Mouse (Mus musculus): ENCODE measurements at regions not wholly inside any gene's neighbourhood (a gene's known extent, or its start where the extent isn't known, plus 50 kb on each side); places are given as distances from the start of the nearest gene placed in this dataset.
A peak's percentile ranks its signal among the peaks of the same experiment; 100 is the strongest.

- H3K9ac ChIP-seq (replicated peaks; ENCODE audit: low read depth), result no peak overlapping the region
- H3K27ac ChIP-seq (ENCODE audit: low read length), result no peak overlapping the region
- no peaks in the 10 kb centered on the region for H3K9me3 ChIP-seq (ENCODE audit: low read length)
- H3K4me3 ChIP-seq (ENCODE audit: low read depth, low read length), result no peak overlapping the region
- DNase-seq (ENCODE audit: low spot score) (no peak), ATAC-seq (no peak)
- no peaks in the 10 kb centered on the region for H3K4me1 ChIP-seq (ENCODE audit: insufficient read depth, low read depth, low read length)
- H3K36me3 ChIP-seq (ENCODE audit: insufficient read depth, low read length), result no peaks in the 10 kb centered on the region
- 24% methylated on average over 2 of the region's 2 CpGs for WGBS
- TF ChIP-seq EP300 (IDR thresholded peaks at IDR 0.05), result no peak
- no peak for TF ChIP-seq CTCF (IDR thresholded peaks at IDR 0.05)
- H3K4me2 ChIP-seq (replicated peaks; ENCODE audit: low read depth, low read length), result no peak overlapping the region
- no peaks in the 10 kb centered on the region for H3K27me3 ChIP-seq (replicated peaks; ENCODE audit: insufficient read depth, low read length)
These were observed 481.9 kb upstream of the Mctp2 start for GRCm38 (mm10) chr7:72788261-72788660.

DNA sequence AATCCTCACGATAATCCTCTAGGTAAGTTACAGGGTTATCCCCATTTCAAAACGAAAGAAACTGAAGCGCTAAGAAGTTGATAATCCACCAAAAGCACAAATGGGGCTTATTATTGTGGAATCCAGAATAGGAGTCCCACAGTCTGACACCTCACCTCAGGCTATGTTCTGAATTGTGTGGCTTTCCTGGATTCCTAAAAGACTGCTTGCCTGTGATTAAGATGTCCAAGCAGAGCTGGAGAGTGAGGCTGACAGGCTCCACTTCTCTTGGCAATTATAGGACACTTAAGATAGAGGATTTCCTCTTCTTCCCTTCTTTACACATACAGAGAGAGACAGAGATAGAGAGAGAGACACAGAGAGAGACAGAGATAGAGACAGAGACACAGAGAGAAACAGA is 515.7 kb upstream of the Mctp2 start:
- Histone ChIP-seq H3K9ac (replicated peaks; ENCODE audit: low read depth) (no peak overlapping the region), H3K27ac (ENCODE audit: low read length) (no peak overlapping the region), H3K4me2 (replicated peaks; ENCODE audit: low read depth, low read length) (no peak overlapping the region), H3K9me3 (ENCODE audit: low read length) (no peaks in the 10 kb centered on the region), H3K4me1 (ENCODE audit: insufficient read depth, low read depth, low read length) (no peaks in the 10 kb centered on the region), H3K4me3 (ENCODE audit: low read depth, low read length) (no peak overlapping the region), H3K36me3 (ENCODE audit: insufficient read depth, low read length) (no peaks in the 10 kb centered on the region), H3K27me3 (replicated peaks; ENCODE audit: insufficient read depth, low read length) (no peaks in the 10 kb centered on the region)
- no peak for DNase-seq (ENCODE audit: low spot score)
- 81% methylated on average over 3 of the region's 3 CpGs for WGBS
- no peak for TF ChIP-seq EP300 (IDR thresholded peaks at IDR 0.05)
- TF ChIP-seq CTCF (IDR thresholded peaks at IDR 0.05), result no peak
- no peak for ATAC-seq

GRCm38 (mm10) chr7:72826597-72826996 is 520.2 kb upstream of the Mctp2 start:
- H3K4me2 ChIP-seq (replicated peaks; ENCODE audit: low read depth, low read length), result no peak overlapping the region
- DNase-seq (ENCODE audit: low spot score) (no peak), ATAC-seq (no peak)
- no peak overlapping the region for H3K4me3 ChIP-seq (ENCODE audit: low read depth, low read length)
- no peaks in the 10 kb centered on the region for H3K36me3 ChIP-seq (ENCODE audit: insufficient read depth, low read length)
- TF ChIP-seq CTCF (IDR thresholded peaks at IDR 0.05) (no peak), EP300 (IDR thresholded peaks at IDR 0.05) (no peak)
- H3K9ac ChIP-seq (replicated peaks; ENCODE audit: low read depth), result no peak overlapping the region
- no peaks in the 10 kb centered on the region for H3K27me3 ChIP-seq (replicated peaks; ENCODE audit: insufficient read depth, low read length)
- H3K27ac ChIP-seq (ENCODE audit: low read length), result no peak overlapping the region
- no peaks in the 10 kb centered on the region for H3K9me3 ChIP-seq (ENCODE audit: low read length)
- no peaks in the 10 kb centered on the region for H3K4me1 ChIP-seq (ENCODE audit: insufficient read depth, low read depth, low read length)
- WGBS, result 82% methylated on average over 3 of the region's 3 CpGs

- WGBS, result 76% methylated on average over 1 of the region's 1 CpGs
- no peak for DNase-seq (ENCODE audit: low spot score)
These were observed 529.0 kb upstream of the Mctp2 start for GRCm38 (mm10) chr7:72835423-72835822.

DNA sequence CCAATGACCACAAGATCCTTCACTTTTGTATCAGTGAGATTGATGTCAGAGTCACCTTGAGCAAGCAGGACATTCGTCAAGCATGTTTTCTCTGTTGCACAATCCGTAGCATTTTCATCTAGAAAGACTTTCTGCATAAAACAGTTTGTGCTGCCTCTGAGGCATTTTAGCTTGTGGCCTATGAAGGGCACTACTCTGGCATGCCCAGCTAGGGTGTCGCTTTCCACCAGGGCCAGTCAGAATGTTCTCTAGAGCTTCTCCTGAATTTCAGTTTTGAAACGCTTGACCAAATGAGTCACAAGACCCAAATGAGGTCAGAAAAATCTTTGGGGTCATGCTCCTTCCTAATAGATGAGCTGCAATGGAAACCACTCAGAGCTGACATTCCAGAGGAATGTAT is 529.6 kb upstream of the Mctp2 start:
- Histone ChIP-seq H3K36me3 (ENCODE audit: insufficient read depth, low read length) (no peaks in the 10 kb centered on the region), H3K4me1 (ENCODE audit: insufficient read depth, low read depth, low read length) (no peaks in the 10 kb centered on the region), H3K27me3 (replicated peaks; ENCODE audit: insufficient read depth, low read length) (no peaks in the 10 kb centered on the region), H3K9ac (replicated peaks; ENCODE audit: low read depth) (no peak overlapping the region), H3K27ac (ENCODE audit: low read length) (no peak overlapping the region), H3K4me3 (ENCODE audit: low read depth, low read length) (no peak overlapping the region), H3K4me2 (replicated peaks; ENCODE audit: low read depth, low read length) (no peak overlapping the region), H3K9me3 (ENCODE audit: low read length) (no peaks in the 10 kb centered on the region)
- WGBS, result 77% methylated on average over 4 of the region's 4 CpGs
- TF ChIP-seq EP300 (IDR thresholded peaks at IDR 0.05) (no peak), CTCF (IDR thresholded peaks at IDR 0.05) (no peak)
- ATAC-seq (no peak), DNase-seq (ENCODE audit: low spot score) (peak; percentile 14)

More at GRCm38 (mm10) chr7:72835423-72835822, 529.0 kb upstream of the Mctp2 start:
- Histone ChIP-seq H3K36me3 (ENCODE audit: insufficient read depth, low read length) (no peaks in the 10 kb centered on the region), H3K9ac (replicated peaks; ENCODE audit: low read depth) (no peak overlapping the region), H3K27ac (ENCODE audit: low read length) (no peak overlapping the region), H3K4me3 (ENCODE audit: low read depth, low read length) (no peak overlapping the region), H3K9me3 (ENCODE audit: low read length) (no peaks in the 10 kb centered on the region), H3K4me1 (ENCODE audit: insufficient read depth, low read depth, low read length) (no peaks in the 10 kb centered on the region), H3K27me3 (replicated peaks; ENCODE audit: insufficient read depth, low read length) (no peaks in the 10 kb centered on the region), H3K4me2 (replicated peaks; ENCODE audit: low read depth, low read length) (no peak overlapping the region)
- TF ChIP-seq EP300 (IDR thresholded peaks at IDR 0.05) (no peak), CTCF (IDR thresholded peaks at IDR 0.05) (no peak)
- ATAC-seq, result no peak

- ATAC-seq (no peak), DNase-seq (ENCODE audit: low spot score) (no peak)
- TF ChIP-seq CTCF (IDR thresholded peaks at IDR 0.05) (no peak), EP300 (IDR thresholded peaks at IDR 0.05) (no peak)
- Histone ChIP-seq H3K4me3 (ENCODE audit: low read depth, low read length) (no peak overlapping the region), H3K27me3 (replicated peaks; ENCODE audit: insufficient read depth, low read length) (no peaks in the 10 kb centered on the region), H3K9me3 (ENCODE audit: low read length) (no peaks in the 10 kb centered on the region), H3K9ac (replicated peaks; ENCODE audit: low read depth) (no peak overlapping the region), H3K4me2 (replicated peaks; ENCODE audit: low read depth, low read length) (no peak overlapping the region), H3K4me1 (ENCODE audit: insufficient read depth, low read depth, low read length) (no peaks in the 10 kb centered on the region), H3K36me3 (ENCODE audit: insufficient read depth, low read length) (no peaks in the 10 kb centered on the region), H3K27ac (ENCODE audit: low read length) (no peak overlapping the region)
- WGBS, result 87% methylated on average over 6 of the region's 6 CpGs
These were observed 530.1 kb upstream of the Mctp2 start for GRCm38 (mm10) chr7:72836457-72836985.
